Mouse (Mus musculus): ENCODE results near the gene Dnajc28. TPM values are rescaled to one million over a fixed set of nuclear protein-coding genes. Genes with fewer than 3 reads are reported as not detected.

Dnajc28 gene
- polyA plus RNA-seq, 1 experiment from 2014 or later = 5.8 TPM

- Histone ChIP-seq H3K27me3 (ENCODE audit: control insufficient read depth, insufficient read depth, low read length) (no peaks in the 10 kb centered on the region), H3K9me3 (ENCODE audit: control insufficient read depth, low read length) (no peaks in the 10 kb centered on the region), H3K27ac (replicated peaks in 1 of 2; ENCODE audit: control insufficient read depth in 1 of 2, insufficient read depth in 1 of 2, low read depth in 2 of 2, low read length in 2 of 2) (no peak overlapping the region), H3K9ac (ENCODE audit: low read length) (no peak overlapping the region), H3K4me1 (ENCODE audit: control insufficient read depth in 2 of 2, insufficient read depth in 2 of 2, low read length in 2 of 2) (no peaks in the 10 kb centered on the region), H3K36me3 (ENCODE audit: control insufficient read depth, insufficient read depth, low read length) (peaks cover 93% of the 10 kb centered on the region), H3K4me3 (ENCODE audit: control insufficient read depth in 1 of 2, insufficient read depth in 1 of 2, low read depth in 1 of 2, low read length in 2 of 2) (no peak overlapping the region), H3K4me2 (ENCODE audit: low read length) (no peak overlapping the region)
- ATAC-seq (ENCODE audit: insufficient number of reproducible peaks, insufficient read depth, low FRiP score, low read depth) = no peak
- 76% methylated on average over 5 of the region's 5 CpGs for WGBS
Measured at GRCm38 (mm10) chr16:91632439-91632838, 13.6 kb upstream of the Dnajc28 start.

GRCm38 (mm10) chr16:91630584-91630983 lies 11.8 kb upstream of the Dnajc28 start:
- Histone ChIP-seq H3K4me3 (ENCODE audit: control insufficient read depth in 1 of 2, insufficient read depth in 1 of 2, low read depth in 1 of 2, low read length in 2 of 2) (no peak overlapping the region), H3K9me3 (ENCODE audit: control insufficient read depth, low read length) (no peaks in the 10 kb centered on the region), H3K27ac (replicated peaks in 1 of 2; ENCODE audit: control insufficient read depth in 1 of 2, insufficient read depth in 1 of 2, low read depth in 2 of 2, low read length in 2 of 2) (no peak overlapping the region), H3K36me3 (ENCODE audit: control insufficient read depth, insufficient read depth, low read length) (peaks cover 92% of the 10 kb centered on the region), H3K9ac (ENCODE audit: low read length) (no peak overlapping the region), H3K4me2 (ENCODE audit: low read length) (no peak overlapping the region), H3K4me1 (ENCODE audit: control insufficient read depth in 2 of 2, insufficient read depth in 2 of 2, low read length in 2 of 2) (no peaks in the 10 kb centered on the region), H3K27me3 (ENCODE audit: control insufficient read depth, insufficient read depth, low read length) (no peaks in the 10 kb centered on the region)
- WGBS = 55% methylated on average over 1 of the region's 1 CpGs
- ATAC-seq (ENCODE audit: insufficient number of reproducible peaks, insufficient read depth, low FRiP score, low read depth) = no peak

- H3K27me3 ChIP-seq (ENCODE audit: control insufficient read depth, insufficient read depth, low read length) = no peaks in the 10 kb centered on the region
- peaks cover 92% of the 10 kb centered on the region for H3K36me3 ChIP-seq (ENCODE audit: control insufficient read depth, insufficient read depth, low read length)
- 89% methylated on average over 4 of the region's 4 CpGs for WGBS
- no peak overlapping the region for H3K4me2 ChIP-seq (ENCODE audit: low read length)
- H3K4me3 ChIP-seq (ENCODE audit: control insufficient read depth in 1 of 2, insufficient read depth in 1 of 2, low read depth in 1 of 2, low read length in 2 of 2) = no peak overlapping the region
- no peak for ATAC-seq (ENCODE audit: insufficient number of reproducible peaks, insufficient read depth, low FRiP score, low read depth)
- H3K4me1 ChIP-seq (ENCODE audit: control insufficient read depth in 2 of 2, insufficient read depth in 2 of 2, low read length in 2 of 2) = no peaks in the 10 kb centered on the region
- H3K9me3 ChIP-seq (ENCODE audit: control insufficient read depth, low read length) = no peaks in the 10 kb centered on the region
- H3K9ac ChIP-seq (ENCODE audit: low read length) = no peak overlapping the region
- no peak overlapping the region for H3K27ac ChIP-seq (replicated peaks in 1 of 2; ENCODE audit: control insufficient read depth in 1 of 2, insufficient read depth in 1 of 2, low read depth in 2 of 2, low read length in 2 of 2)
Measured at GRCm38 (mm10) chr16:91629749-91630148, 10.9 kb upstream of the Dnajc28 start.

GRCm38 (mm10) chr16:91628673-91629072 lies 9.8 kb upstream of the Dnajc28 start:
- no peaks in the 10 kb centered on the region for H3K4me1 ChIP-seq (ENCODE audit: control insufficient read depth in 2 of 2, insufficient read depth in 2 of 2, low read length in 2 of 2)
- 84% methylated on average over 3 of the region's 3 CpGs for WGBS
- no peak for ATAC-seq (ENCODE audit: insufficient number of reproducible peaks, insufficient read depth, low FRiP score, low read depth)
- H3K27me3 ChIP-seq (ENCODE audit: control insufficient read depth, insufficient read depth, low read length) = no peaks in the 10 kb centered on the region
- no peaks in the 10 kb centered on the region for H3K9me3 ChIP-seq (ENCODE audit: control insufficient read depth, low read length)
- H3K4me3 ChIP-seq (ENCODE audit: control insufficient read depth in 1 of 2, insufficient read depth in 1 of 2, low read depth in 1 of 2, low read length in 2 of 2) = no peak overlapping the region
- peaks cover 97% of the 10 kb centered on the region for H3K36me3 ChIP-seq (ENCODE audit: control insufficient read depth, insufficient read depth, low read length)
- H3K4me2 ChIP-seq (ENCODE audit: low read length) = no peak overlapping the region
- no peak overlapping the region for H3K27ac ChIP-seq (replicated peaks in 1 of 2; ENCODE audit: control insufficient read depth in 1 of 2, insufficient read depth in 1 of 2, low read depth in 2 of 2, low read length in 2 of 2)
- H3K9ac ChIP-seq (ENCODE audit: low read length) = no peak overlapping the region

- 84% methylated on average over 7 of the region's 7 CpGs for WGBS
- Histone ChIP-seq H3K36me3 (ENCODE audit: control insufficient read depth, insufficient read depth, low read length) (peaks cover 97% of the 10 kb centered on the region), H3K27me3 (ENCODE audit: control insufficient read depth, insufficient read depth, low read length) (no peaks in the 10 kb centered on the region), H3K4me2 (ENCODE audit: low read length) (no peak overlapping the region), H3K4me3 (ENCODE audit: control insufficient read depth in 1 of 2, insufficient read depth in 1 of 2, low read depth in 1 of 2, low read length in 2 of 2) (no peak overlapping the region), H3K9me3 (ENCODE audit: control insufficient read depth, low read length) (no peaks in the 10 kb centered on the region), H3K27ac (replicated peaks in 1 of 2; ENCODE audit: control insufficient read depth in 1 of 2, insufficient read depth in 1 of 2, low read depth in 2 of 2, low read length in 2 of 2) (no peak overlapping the region), H3K9ac (ENCODE audit: low read length) (no peak overlapping the region), H3K4me1 (ENCODE audit: control insufficient read depth in 2 of 2, insufficient read depth in 2 of 2, low read length in 2 of 2) (no peaks in the 10 kb centered on the region)
- ATAC-seq (ENCODE audit: insufficient number of reproducible peaks, insufficient read depth, low FRiP score, low read depth) = no peak
Measured at GRCm38 (mm10) chr16:91627831-91628230, 9.0 kb upstream of the Dnajc28 start.

- H3K4me1 ChIP-seq (ENCODE audit: control insufficient read depth in 2 of 2, insufficient read depth in 2 of 2, low read length in 2 of 2) = no peaks in the 10 kb centered on the region
- peaks cover 83% of the 10 kb centered on the region for H3K36me3 ChIP-seq (ENCODE audit: control insufficient read depth, insufficient read depth, low read length)
- WGBS = 91% methylated on average over 9 of the region's 9 CpGs
- no peak overlapping the region for H3K4me2 ChIP-seq (ENCODE audit: low read length)
- H3K4me3 ChIP-seq (ENCODE audit: control insufficient read depth in 1 of 2, insufficient read depth in 1 of 2, low read depth in 1 of 2, low read length in 2 of 2) = no peak overlapping the region
- H3K27me3 ChIP-seq (ENCODE audit: control insufficient read depth, insufficient read depth, low read length) = no peaks in the 10 kb centered on the region
- H3K9ac ChIP-seq (ENCODE audit: low read length) = no peak overlapping the region
- ATAC-seq (ENCODE audit: insufficient number of reproducible peaks, insufficient read depth, low FRiP score, low read depth) = no peak
- no peaks in the 10 kb centered on the region for H3K9me3 ChIP-seq (ENCODE audit: control insufficient read depth, low read length)
- H3K27ac ChIP-seq (replicated peaks in 1 of 2; ENCODE audit: control insufficient read depth in 1 of 2, insufficient read depth in 1 of 2, low read depth in 2 of 2, low read length in 2 of 2) = no peak overlapping the region
Measured at GRCm38 (mm10) chr16:91623074-91623473, 4.2 kb upstream of the Dnajc28 start.

- no peak for ATAC-seq (ENCODE audit: insufficient number of reproducible peaks, insufficient read depth, low FRiP score, low read depth)
- Histone ChIP-seq H3K36me3 (ENCODE audit: control insufficient read depth, insufficient read depth, low read length) (peaks cover 63% of the 10 kb centered on the region), H3K4me3 (ENCODE audit: control insufficient read depth in 1 of 2, insufficient read depth in 1 of 2, low read depth in 1 of 2, low read length in 2 of 2) (no peak overlapping the region), H3K9me3 (ENCODE audit: control insufficient read depth, low read length) (no peaks in the 10 kb centered on the region), H3K9ac (ENCODE audit: low read length) (no peak overlapping the region), H3K4me2 (ENCODE audit: low read length) (no peak overlapping the region), H3K27me3 (ENCODE audit: control insufficient read depth, insufficient read depth, low read length) (no peaks in the 10 kb centered on the region), H3K4me1 (ENCODE audit: control insufficient read depth in 2 of 2, insufficient read depth in 2 of 2, low read length in 2 of 2) (no peaks in the 10 kb centered on the region), H3K27ac (replicated peaks in 1 of 2; ENCODE audit: control insufficient read depth in 1 of 2, insufficient read depth in 1 of 2, low read depth in 2 of 2, low read length in 2 of 2) (no peak overlapping the region)
- 86% methylated on average over 11 of the region's 11 CpGs for WGBS
Measured at GRCm38 (mm10) chr16:91620991-91621390, 2.2 kb upstream of the Dnajc28 start.

- H3K27ac ChIP-seq (replicated peaks in 1 of 2; ENCODE audit: control insufficient read depth in 1 of 2, insufficient read depth in 1 of 2, low read depth in 2 of 2, low read length in 2 of 2) = no peak overlapping the region
- H3K36me3 ChIP-seq (ENCODE audit: control insufficient read depth, insufficient read depth, low read length) = peaks cover 55% of the 10 kb centered on the region
- no peak overlapping the region for H3K9ac ChIP-seq (ENCODE audit: low read length)
- WGBS = 87% methylated on average over 5 of the region's 5 CpGs
- H3K4me2 ChIP-seq (ENCODE audit: low read length) = no peak overlapping the region
- H3K4me1 ChIP-seq (ENCODE audit: control insufficient read depth in 2 of 2, insufficient read depth in 2 of 2, low read length in 2 of 2) = no peaks in the 10 kb centered on the region
- no peaks in the 10 kb centered on the region for H3K27me3 ChIP-seq (ENCODE audit: control insufficient read depth, insufficient read depth, low read length)
- no peaks in the 10 kb centered on the region for H3K9me3 ChIP-seq (ENCODE audit: control insufficient read depth, low read length)
- H3K4me3 ChIP-seq (ENCODE audit: control insufficient read depth in 1 of 2, insufficient read depth in 1 of 2, low read depth in 1 of 2, low read length in 2 of 2) = no peak overlapping the region
- no peak for ATAC-seq (ENCODE audit: insufficient number of reproducible peaks, insufficient read depth, low FRiP score, low read depth)
Measured at GRCm38 (mm10) chr16:91620185-91620584, 1.4 kb upstream of the Dnajc28 start.

All from heart, embryonic 14.5 days (tissue).